ENCODE assay signal across 19 mouse cellular contexts in the genomic region with DNA sequence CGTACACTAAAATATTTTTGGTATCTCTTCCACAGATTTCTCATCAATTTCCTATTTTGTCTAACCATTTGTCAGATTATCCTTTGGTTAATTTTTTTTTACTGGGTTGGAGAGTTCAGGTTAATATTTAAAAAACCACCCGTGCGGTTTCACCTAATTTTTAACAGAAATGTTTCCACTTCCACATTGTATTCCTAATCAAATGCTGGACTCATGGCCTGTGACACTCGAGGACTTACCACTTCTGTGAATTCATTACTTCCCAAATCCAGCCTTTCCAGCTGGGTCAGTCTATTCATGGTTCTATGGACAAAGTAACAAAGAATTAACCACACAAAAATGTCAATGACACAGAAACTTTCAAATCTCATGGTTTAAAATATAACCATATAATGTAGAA. TPM values are rescaled to one million over a fixed set of nuclear protein-coding genes. Genes with fewer than 3 reads are reported as not detected.
DNase-seq lines count a peak whose midpoint lies in the region; ATAC-seq and TF ChIP-seq lines count a peak whose summit lies in the region.
"Had no signal": no experiment of that assay in that cellular context is flagged by ENCODE, and none has a peak within 500 bp of the region (broad histone marks: within the 10 kb centered on the region; RNA-seq: fewer than 3 reads in every experiment).

No protein-coding gene starts in this region.

- H3K9me3 ChIP-seq in kidney, postnatal 0 days (replicated peaks; ENCODE audit: low read length): no peaks in the 10 kb centered on the region
- no peaks in the 10 kb centered on the region for H3K9me3 ChIP-seq in hindbrain, embryonic 16.5 days (ENCODE audit: control insufficient read depth, low read length)
- H3K9me3 ChIP-seq: embryonic facial prominence, embryonic 10.5 days; forebrain, embryonic 13.5 days; heart, embryonic 10.5 days; hindbrain, embryonic 12.5 days had no signal

- H3K9ac ChIP-seq in kidney, postnatal 0 days (ENCODE audit: low read depth, low read length): no peak overlapping the region
- no peak overlapping the region for H3K9ac ChIP-seq in hindbrain, embryonic 16.5 days (ENCODE audit: low read depth, low read length)
- H3K9ac ChIP-seq: forebrain, embryonic 13.5 days; hindbrain, embryonic 12.5 days had no signal

- no peak overlapping the region for H3K27ac ChIP-seq in kidney, adult 2 months (ENCODE audit: insufficient read depth, low read depth, low read length)
- H3K27ac ChIP-seq in kidney, postnatal 0 days: no peak overlapping the region
- H3K27ac ChIP-seq in hindbrain, embryonic 16.5 days (ENCODE audit: low read depth, low read length): no peak overlapping the region
- H3K27ac ChIP-seq: embryonic facial prominence, embryonic 10.5 days; forebrain, embryonic 13.5 days; heart, embryonic 10.5 days; hindbrain, embryonic 12.5 days had no signal

- TF ChIP-seq POLR2A in kidney, adult 2 months (IDR thresholded peaks at IDR 0.05; ENCODE audit: low read depth, low read length): no peak

- TF ChIP-seq CTCF in kidney, adult 2 months (conservative IDR thresholded peaks at IDR 0.05; ENCODE audit: insufficient read depth, insufficient read length, low read depth, low read length): no peak
- no peak for TF ChIP-seq CTCF in Patski (IDR thresholded peaks at IDR 0.05)
- TF ChIP-seq CTCF in kidney, postnatal 0 days (IDR thresholded peaks at IDR 0.05; ENCODE audit: low read depth): no peak

- H3K4me2 ChIP-seq in kidney, postnatal 0 days (ENCODE audit: low read length): no peak overlapping the region
- H3K4me2 ChIP-seq in hindbrain, embryonic 16.5 days (ENCODE audit: low read length): no peak overlapping the region
- H3K4me2 ChIP-seq: forebrain, embryonic 13.5 days; hindbrain, embryonic 12.5 days had no signal

- in situ Hi-C loops in Patski (cut with MboI; ENCODE audit: low pct_unique_long_range_greater_than_20kb): no loop called here

- ATAC-seq in Patski: no peak
- no peak for ATAC-seq in kidney, postnatal 0 days (replicated peaks; ENCODE audit: low FRiP score, low read depth)
- ATAC-seq in hindbrain, embryonic 16.5 days: no peak
- ATAC-seq: forebrain, embryonic 13.5 days had no signal

- POLR2A ChIA-PET in Patski (lab: Charles Lee): no interaction called here

- H3K4me3 ChIP-seq in kidney, adult 2 months (ENCODE audit: insufficient read depth, low read depth, low read length): no peak overlapping the region
- no peak overlapping the region for H3K4me3 ChIP-seq in kidney, postnatal 0 days (replicated peaks; ENCODE audit: low read depth, low read length)
- H3K4me3 ChIP-seq in hindbrain, embryonic 16.5 days (ENCODE audit: low read length): no peak overlapping the region
- H3K4me3 ChIP-seq: embryonic facial prominence, embryonic 10.5 days; forebrain, embryonic 13.5 days; heart, embryonic 10.5 days; hindbrain, embryonic 12.5 days had no signal

- CTCF ChIA-PET in Patski (lab: Charles Lee): interaction anchor here (0.9 to 1.5 kb wide), 2 partner anchors 23 to 161 kb away, joined by 3 read pairs; no protein-coding TSS in a partner anchor

- H3K36me3 ChIP-seq in kidney, adult 2 months (ENCODE audit: control insufficient read depth, insufficient read depth, low read length): peaks cover 5% of the 10 kb centered on the region; the same call in 1 of the 2 replicates
- peaks cover 14% of the 10 kb centered on the region for H3K36me3 ChIP-seq in kidney, postnatal 0 days (ENCODE audit: insufficient read depth, low read length)
- 0 out of 2 replicates have a peak, but pooled peaks cover 2% of the 10 kb centered on the region for H3K36me3 ChIP-seq in hindbrain, embryonic 16.5 days (ENCODE audit: control insufficient read depth, insufficient read depth, low read length)

- WGBS in kidney, adult 2 months: 39% methylated on average over 4 of the region's 4 CpGs
- WGBS in kidney, postnatal 0 days: 58% methylated on average over 4 of the region's 4 CpGs
- WGBS in hindbrain, embryonic 16.5 days: 78% methylated on average over 4 of the region's 4 CpGs

- no peaks in the 10 kb centered on the region for H3K27me3 ChIP-seq in kidney, adult 2 months (replicated peaks; ENCODE audit: control insufficient read depth, insufficient read depth, low read length)
- no peaks in the 10 kb centered on the region for H3K27me3 ChIP-seq in Patski
- no peaks in the 10 kb centered on the region for H3K27me3 ChIP-seq in kidney, postnatal 0 days (ENCODE audit: insufficient read depth, low read length)
- H3K27me3 ChIP-seq in hindbrain, embryonic 16.5 days (replicated peaks; ENCODE audit: control insufficient read depth, insufficient read depth, low read length): no peaks in the 10 kb centered on the region
- H3K27me3 ChIP-seq: forebrain, embryonic 13.5 days; hindbrain, embryonic 12.5 days had no signal

- DNase-seq in kidney, adult 2 months: peak; percentile 89
- no peak for DNase-seq in kidney, postnatal 4 days
- DNase-seq in Patski (ENCODE audit: low read depth, low spot score): peak; percentile 7
- DNase-seq in kidney, postnatal 0 days (ENCODE audit: low spot score): peak; percentile 12
- peak; percentile 13 for DNase-seq in yolk sac, embryonic 10.5 days (ENCODE audit: low spot score)
- no peak for DNase-seq in MN1 (ENCODE audit: low spot score)
- DNase-seq: adrenal gland, adult 2 months; adrenal gland, postnatal 25 days; cerebellum, adult 18-20 months; cerebellum, postnatal 10 days; gastrocnemius, postnatal 36 days; heart, adult 11 months; heart, postnatal 10 days; heart, postnatal 4 days had no signal

- peaks cover 7% of the 10 kb centered on the region; the same call in 1 of the 2 replicates for H3K4me1 ChIP-seq in kidney, adult 2 months (ENCODE audit: control insufficient read depth, insufficient read depth, low read length)
- no peaks in the 10 kb centered on the region for H3K4me1 ChIP-seq in kidney, postnatal 0 days (replicated peaks; ENCODE audit: insufficient read depth, low read length)
- no peaks in the 10 kb centered on the region for H3K4me1 ChIP-seq in hindbrain, embryonic 16.5 days (ENCODE audit: control insufficient read depth, insufficient read depth, low read depth, low read length)
- H3K4me1 ChIP-seq: embryonic facial prominence, embryonic 10.5 days; forebrain, embryonic 13.5 days; heart, embryonic 10.5 days; hindbrain, embryonic 12.5 days had no signal

RNA-seq across cellular contexts. Expression of gene Erbin, which starts 58.3 kb away (rescaled TPM):
- 15.7 and 18.9 TPM in 2 replicates for polyA plus RNA-seq in kidney, adult 2 months (2012; rRNA removed)
- 99.6 TPM for polyA plus RNA-seq in Patski (2021)
- 24.7 and 25.9 TPM in 2 replicates for polyA plus RNA-seq in kidney, postnatal 0 days (2015; fragmentation: Nextera tagmentation; extraction: Ambion mirVana)
- polyA plus RNA-seq in hindbrain, embryonic 16.5 days (2015; fragmentation: Nextera tagmentation; extraction: Ambion mirVana): 5.4 and 5.6 TPM in 2 replicates

Comparison
In these comparisons a context has a peak if more than half of its experiments do, and no peak if none do; other contexts are left out.
1. DNase-seq: peak in kidney, adult 2 months (single experiment), Patski (single experiment), kidney, postnatal 0 days (single experiment) and yolk sac, embryonic 10.5 days (single experiment); none in kidney, postnatal 4 days (0 of 2) and MN1 (single experiment).